Mouse (Mus musculus) cortical plate, adult 2 months (tissue): ENCODE data around the gene Fbxw9.

ENCODE experiments used
- CTCF ChIP-seq: fragments of 200-500 bp; IDR thresholded peaks from 2 replicates; pipeline ENCODE4 v1.5.1; 2011; ENCODE audit warnings: mild to moderate bottlenecking, control low read depth, low read length; ENCODE audit not compliant: insufficient read depth; ENCODE audit errors: extremely low read depth
- POLR2A ChIP-seq: fragments of 200-500 bp; IDR thresholded peaks from 2 replicates; pipeline ENCODE4 v1.6.1; 2011; ENCODE audit warnings: mild to moderate bottlenecking, low read length, control low read depth; ENCODE audit not compliant: insufficient read depth; ENCODE audit errors: extremely low read depth

DNA sequence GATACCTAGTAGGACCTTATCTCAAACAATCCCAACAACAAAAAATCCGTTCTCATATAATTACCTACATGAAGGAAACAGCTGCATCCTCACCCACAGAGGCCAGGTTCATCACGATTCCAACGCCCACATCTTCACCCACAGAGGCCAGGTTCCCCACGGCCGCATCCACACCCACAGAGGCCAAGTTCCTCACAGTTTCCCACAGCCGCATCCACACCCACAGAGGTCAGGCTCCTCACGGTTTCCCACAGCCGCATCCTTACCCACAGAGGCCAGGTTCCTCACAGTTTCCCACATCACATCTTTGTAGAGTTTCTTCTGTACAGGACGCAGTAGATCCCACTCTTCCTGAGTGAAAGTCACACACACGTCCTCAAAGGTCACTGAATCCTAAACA is 53.4 kb downstream of the Fbxw9 start:
- TF ChIP-seq CTCF (no peak), POLR2A (no peak)
